Mouse (Mus musculus) lung, postnatal 25 days (tissue): ENCODE measurements around the gene Efna1.
A peak's percentile ranks its signal among the peaks of the same experiment; 100 is the strongest.

ENCODE experiments used
- DNase-seq: peaks from one replicate; pipeline ENCODE4 v3.0.0; 2022; ENCODE audit warnings: low spot score

The Efna1 gene

DNA sequence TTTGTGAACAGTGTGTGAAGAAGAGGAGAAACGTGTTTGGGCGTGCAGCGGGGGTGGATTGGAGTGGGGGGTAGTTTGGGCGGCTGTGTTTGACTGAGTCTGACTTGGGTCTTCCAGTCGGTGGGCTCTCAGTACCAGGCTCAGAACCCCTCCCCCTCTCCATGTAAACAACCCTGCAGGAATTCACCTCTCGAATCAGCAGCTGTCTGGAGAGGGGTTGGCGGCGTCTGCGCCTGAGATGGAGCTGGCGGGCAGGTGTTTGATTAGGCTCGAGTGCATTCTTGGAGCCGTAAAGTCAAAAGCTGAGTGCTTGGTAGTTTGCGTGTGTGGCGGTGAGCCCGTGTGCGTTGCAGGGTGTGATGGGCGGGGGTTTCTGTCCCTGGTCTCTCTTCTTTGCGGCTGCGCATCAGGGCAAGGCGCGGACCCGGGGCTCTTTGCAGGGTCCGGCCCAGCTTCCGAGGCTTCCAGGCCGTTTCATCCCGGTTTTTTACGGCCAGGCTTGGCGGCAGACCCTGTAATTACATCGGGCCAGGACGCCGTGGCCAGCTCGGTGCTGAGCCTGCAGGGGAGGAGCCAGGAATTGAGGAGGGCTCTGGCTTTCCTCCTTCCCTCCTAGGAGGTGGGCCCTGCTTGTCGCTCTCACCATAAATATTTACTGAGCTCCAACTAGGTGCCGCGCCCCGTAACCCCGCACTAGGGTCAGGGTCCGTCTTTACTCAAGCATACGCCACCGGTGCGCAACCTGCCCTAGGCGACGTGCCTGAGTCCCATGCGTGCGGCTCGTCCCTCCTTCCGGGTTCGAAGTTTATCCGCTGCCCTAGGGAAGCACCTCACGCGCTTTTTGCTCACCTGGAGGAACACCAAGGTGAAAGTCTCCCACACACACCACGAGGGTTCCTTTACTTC lies at the start of gene Efna1:
Gene Efna1 (minus strand): TSS at position 537 of the 906 bp plus-strand sequence.
- peak; percentile 82 for DNase-seq

DNA sequence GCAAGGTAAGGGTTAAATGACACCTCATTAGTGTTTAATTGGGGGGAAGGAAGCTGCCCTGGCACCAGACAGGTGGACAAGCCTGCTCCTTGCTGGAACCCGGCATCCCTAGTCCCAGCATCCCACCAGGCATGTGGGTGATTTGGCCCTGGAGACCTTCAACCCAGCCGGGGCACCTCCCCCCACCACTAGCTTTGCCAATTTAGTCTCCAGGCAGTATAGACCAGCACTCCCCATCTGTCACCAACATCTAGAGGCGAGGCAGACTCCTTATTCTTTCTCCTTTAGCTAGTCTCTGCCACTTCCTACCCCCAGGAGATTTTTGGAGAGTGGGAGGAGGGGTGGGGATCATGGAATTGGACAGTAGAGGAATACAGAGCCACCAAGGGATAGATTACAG lies 49.4 kb upstream of the Efna1 start:
- DNase-seq = no peak

DNA sequence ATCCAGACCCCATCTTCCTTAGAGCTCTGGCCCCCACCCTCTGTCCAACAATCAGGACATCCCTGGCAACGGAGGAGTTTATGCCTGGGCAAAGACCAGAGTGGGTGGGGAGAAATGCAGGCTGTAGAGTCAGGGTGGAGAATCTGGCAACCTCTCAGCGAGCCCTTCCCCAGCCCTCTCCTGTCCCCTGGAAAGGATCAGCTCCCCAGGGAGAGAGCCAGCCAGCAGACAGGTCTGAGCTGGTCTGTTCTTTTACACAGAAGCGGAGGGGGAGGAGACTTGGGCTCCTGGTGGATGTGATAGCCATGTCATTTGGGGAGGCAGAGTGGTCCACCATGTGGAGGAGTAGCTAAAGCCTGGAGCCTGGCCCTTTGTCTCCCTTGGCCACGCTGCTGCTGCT lies 47.7 kb upstream of the Efna1 start:
- DNase-seq = no peak

DNA sequence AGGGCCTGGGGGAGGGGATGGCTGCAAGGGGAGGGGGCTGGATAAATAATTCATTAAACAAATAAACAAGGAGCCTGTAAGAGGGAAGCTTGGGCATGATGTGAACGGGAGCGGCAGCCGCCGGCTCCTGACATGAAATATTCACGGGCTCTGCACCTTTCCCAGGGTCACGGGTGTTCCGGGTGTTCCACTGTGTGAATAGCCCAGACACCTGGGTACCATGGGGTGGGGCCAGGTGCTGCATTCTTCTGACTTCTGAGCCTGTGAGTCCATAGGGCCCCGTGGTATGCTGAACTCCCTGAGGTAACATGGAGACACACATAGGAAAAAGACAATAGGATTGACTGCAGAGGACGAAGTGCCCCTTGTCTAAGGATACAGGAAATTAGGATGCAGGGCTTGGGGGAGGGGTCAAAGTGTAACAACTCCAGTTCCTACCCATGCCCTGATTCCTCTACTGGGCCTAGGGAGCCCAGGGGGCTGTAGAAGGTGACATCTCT lies 46.5 kb upstream of the Efna1 start:
- no peak for DNase-seq

DNA sequence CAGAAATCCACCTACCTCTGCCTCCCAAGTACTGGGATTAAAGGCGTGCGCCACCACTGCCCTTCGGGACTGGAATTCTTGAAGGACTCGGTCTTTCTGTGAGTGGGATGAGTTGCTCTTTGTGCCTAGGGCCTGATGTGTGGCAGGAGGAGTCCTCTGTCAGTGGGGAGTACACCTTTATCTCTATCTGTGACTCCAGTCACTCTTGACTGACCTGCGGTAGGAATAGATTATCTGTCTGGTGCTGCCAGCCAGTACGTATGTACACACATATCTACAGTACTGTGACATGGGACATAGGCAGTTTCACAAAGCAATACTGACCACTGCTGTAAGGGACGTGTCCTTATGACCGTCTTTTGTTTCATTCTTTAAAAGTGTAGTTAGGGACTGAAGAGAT lies 44.9 kb upstream of the Efna1 start:
- no peak for DNase-seq

DNA sequence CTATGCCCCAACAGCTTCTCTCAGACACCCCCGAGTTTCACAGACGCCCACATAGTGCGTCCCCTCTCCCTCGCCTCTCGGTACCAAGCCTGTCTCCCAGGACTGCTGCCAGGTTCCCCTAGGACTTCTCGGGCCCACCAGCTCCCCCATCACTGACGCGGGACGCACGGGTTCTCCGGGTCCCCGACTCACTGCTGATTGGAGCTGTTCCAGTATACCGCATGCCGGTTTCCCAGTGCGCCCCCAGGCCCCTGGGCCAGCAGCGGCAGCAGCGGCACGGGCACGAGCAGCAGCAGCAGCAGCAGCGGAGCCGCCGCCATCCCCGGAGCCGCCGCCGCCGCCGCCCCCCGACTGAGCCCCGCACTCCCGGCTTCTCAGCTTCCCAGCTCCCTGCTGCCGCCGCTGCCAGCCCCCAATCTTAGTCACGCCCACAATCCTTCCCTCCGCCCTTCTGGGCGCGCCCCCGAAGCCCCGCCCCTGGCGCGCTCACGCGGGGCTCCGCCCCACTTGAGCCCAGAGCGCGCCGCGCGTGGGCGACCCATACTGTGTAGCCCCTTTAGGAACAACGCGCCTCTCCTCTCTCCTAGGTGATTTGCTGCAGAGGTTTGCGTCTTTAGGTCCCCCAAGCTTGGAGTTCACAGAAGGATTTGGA lies 41.7 kb upstream of the Efna1 start, which contains the start of gene Efna3:
Gene Efna3 (minus strand): TSS at position 452 of the 652 bp plus-strand sequence.
- no peak for DNase-seq

DNA sequence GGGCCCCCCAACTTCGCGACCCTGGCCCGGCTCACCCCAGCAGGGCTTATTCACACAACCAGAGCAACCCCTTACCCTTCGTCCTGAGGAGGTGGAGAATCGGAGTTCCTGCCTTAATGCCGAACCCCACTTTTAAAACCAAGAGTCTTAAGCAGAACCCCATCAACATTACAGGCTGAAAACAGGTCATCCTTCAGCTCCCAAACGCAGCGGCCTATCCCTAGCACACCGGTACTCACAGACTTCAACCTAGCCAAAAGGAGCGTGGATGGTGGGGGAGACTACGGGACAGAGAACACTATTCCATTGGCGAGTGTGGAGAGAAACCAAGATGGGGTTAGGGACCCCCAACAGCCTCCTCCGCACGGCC lies 41.2 kb upstream of the Efna1 start:
- DNase-seq = no peak

DNA sequence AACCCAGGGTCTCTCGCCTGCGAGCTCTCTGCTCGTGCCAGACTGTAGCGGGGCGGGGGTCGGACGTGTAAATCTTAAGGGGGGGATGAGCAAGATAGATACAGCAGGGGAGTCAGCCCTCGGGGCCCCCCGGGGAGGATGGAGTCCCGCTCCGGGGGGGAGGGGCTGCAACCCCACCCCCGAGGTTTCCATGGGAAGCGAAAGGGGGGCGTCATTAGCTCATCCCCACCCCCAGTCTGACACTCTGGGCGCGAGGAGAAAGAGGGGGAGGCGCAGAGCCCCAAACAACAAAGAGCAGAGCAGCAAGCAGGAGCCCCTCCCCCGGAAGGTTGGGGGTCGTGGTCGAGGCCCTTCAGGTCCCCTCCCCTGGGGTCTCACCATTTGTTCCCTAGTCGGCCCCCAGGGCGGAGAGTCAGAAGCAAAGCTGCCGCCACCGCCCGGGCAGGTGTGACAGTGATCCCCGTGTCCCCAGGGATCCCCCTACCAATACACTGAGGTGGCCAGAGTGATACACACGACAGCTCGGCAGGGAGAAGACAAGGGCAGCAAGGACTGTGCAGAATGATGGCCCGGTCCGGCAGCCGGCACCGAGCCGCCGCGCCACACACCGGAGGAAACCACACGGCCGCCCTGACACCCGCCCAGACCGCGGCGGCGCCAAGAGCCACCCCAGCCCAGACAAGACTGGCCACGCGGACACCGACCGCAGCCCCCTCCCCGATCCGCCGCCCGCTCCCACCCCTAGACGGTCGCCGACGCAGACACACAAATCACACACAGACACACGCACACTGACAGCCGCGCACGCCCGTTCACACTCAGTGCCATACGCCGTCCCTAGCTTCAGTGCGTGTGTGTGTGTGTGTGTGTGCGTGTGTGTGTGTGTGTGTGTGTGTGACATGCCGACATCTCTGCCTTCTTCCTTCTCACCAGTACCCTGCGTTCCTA lies 40.5 kb upstream of the Efna1 start:
- DNase-seq = no peak

DNA sequence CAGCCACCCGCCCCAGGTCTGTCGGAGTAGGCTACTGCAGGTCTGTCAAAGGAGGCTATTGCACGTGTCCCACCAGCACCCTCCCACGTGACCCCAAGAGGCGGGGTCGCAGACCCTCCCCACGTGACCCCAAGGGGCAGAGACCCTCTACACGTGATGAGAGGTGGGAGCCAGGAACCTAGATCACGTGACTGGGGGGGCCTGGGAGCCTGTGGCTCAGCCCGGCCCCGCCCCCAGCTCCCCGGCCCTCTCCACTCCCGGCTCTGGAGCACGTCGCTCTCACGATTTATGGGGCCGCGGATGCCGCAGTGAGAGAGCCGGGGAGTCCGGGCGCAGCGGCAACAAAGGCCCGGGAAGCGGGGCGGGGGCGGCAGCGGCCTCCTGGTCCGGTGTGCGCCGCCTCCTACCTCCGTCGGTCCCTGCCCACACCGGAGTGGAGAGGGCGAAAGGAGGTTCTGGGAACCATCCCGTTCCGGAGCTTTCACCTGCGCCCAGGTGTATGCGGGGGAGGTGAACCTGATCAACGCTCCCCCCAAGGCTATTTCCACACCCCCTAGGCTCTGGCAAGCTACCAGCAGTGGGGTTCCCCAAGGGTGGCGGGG lies 39.7 kb upstream of the Efna1 start:
- DNase-seq = no peak

DNA sequence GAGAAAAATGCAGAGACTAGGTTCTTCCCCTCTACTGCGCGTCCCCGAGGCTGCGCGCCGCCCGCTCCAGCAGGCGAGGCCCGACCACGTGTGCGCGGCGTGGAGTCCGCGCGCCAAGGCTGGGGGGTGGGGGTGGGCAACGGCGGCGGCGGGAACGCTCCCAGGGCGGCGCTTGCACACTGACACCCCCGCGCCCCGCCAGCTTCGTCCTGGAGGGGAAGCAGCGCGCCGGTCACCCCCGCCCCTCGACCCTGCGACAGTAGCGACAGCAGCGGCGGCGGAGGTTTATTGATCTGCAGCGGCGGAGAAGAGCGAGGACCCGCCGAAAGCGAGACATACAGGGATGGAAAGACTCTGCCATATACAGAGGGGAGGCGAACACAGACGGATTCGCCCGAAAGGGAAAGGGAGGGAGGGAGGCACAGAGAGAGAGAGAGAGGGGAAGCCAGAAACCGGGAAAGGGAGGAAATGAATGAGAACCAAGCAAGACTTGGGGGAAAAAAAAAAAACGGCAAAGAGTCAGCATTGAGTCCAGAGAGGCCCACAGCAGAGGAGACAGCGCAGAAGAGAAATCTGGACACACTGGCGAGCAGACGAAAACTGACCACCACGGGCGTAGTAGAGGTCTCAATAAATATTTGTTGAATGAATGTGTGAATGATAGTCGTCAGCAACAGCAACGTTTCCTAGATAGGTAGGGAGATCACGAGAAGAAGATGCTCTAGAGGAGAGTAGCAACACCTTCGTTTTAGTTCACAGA lies 38.8 kb upstream of the Efna1 start:
- no peak for DNase-seq

DNA sequence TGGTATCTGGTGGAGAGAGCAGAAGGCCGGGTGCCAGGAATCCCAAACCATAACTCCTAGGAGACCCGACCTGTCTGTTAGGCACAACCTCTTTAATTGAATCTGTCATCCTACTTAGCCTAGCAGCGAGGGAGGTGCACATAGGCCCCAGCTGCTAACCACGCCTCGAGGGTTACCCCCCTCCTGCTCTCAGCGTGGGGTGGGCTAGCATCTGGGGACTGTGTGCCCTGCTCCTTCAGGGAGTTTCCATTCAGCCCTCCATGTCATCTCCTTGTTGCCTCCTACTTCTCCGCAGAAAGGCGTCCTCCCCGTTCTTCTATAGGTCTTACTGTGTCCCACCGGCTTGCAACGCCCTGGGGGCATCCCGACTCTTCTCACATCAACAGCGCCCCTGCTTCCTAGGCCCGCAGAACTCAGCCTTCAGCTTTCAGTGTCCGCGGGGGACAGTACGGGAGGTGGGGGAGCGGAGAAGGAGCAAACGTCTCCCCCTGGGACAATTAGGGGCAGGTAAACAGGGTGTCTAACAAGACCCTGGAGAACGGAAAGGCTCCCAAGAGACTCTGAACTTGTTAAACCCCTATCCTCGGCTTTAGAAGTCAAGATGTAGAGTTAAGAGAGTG lies 38.1 kb upstream of the Efna1 start:
- no peak for DNase-seq

DNA sequence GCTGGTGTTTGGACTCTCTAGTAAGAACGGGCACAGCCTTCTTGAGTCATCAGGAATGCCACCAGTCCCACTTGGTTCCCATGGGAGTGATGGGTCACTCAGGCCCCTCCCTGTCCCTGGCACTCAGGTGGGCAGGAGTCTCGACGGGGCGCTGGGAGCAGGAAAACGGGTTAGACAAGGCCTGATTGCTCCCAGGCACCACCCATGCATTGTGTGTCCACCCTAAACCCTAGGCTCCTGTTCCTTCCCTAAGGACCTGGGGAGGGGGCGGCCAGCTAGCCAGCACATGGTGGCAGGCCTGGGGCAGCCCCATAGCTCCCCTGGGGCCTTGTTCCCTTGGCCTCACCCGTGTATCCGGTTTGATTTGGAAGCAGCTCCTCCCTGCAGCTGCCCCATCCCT lies 37.4 kb upstream of the Efna1 start:
- DNase-seq = no peak

DNA sequence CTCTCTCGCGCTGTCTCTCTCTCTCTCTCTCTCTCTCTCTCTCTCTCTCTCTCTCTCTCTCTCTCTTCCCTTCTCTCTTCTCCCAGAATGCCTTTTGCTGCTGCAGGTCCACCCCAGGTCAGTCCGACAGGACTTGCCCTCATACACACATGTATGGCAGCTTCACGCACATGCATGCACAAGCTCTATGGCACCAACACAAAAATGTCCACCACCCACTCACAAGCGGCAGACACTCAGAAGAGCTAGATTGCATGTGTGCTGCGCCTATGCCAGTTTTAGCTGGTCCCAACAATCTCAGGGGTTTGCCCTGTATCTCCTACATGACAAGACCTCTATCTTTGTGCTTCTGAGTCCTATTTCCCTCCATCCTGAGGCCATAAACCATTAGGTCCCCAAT lies 36.3 kb upstream of the Efna1 start:
- no peak for DNase-seq

DNA sequence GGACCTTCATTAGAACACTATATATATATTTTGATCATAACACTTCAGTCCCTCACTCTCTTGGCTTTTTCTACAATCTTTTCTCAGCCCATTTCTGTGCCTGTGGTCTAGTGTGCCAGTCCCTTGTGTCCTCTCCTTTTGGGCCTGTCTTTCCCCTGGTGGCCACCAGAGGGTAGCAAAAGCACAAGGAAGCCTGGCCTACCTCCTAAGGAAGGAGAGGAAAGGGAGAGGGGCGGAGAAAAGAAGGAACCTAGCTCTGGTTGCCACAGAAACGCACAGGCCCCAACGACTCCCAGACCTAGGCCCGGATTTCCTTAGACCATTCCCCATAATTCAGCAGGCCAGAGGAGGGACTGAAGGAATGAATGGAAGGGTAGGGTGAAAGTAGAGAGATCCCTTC lies 35.9 kb upstream of the Efna1 start:
- DNase-seq = peak; percentile 91

DNA sequence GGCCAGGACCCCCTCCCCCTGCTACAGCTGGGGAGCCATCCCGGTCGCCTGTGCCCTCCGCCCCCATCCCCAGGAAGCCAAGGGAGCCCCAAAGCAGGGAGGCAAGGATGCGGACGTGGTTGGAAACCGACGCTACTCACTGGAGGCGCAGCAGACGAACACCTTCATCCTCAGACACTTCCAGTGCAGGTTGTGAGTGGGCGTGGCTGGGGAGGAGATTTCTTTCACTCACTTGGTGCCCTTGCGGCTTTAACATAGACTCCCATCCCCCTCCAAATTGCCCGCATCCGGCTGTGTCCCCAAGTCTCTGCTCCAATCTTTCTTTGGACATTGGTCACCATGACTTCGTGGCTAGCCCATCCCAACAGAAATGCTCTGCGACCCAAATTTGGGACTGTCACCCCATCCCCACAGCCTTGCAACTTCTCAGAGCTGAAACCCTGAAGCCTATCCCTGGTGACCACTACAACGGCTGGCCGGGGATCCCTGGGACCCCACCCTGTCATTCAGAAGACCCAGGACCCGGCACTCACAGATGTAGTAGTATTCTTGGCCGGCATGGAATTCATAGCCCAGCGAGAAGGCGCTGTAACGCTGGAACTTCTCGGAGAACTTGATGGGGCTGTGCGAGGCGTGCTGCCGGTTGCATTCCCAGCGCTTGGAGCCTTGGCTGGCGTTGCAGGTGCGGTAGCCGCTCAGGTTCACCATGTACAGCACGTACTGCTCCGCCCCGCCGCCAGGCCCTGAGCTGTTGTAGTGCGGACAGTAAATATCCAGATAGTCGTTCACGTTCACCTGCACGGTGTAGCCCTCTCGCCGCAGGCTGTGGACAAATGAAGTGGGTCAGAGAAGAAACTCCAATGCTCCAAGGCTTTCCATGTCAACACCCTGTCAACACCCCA lies 35.2 kb upstream of the Efna1 start:
- no peak for DNase-seq

DNA sequence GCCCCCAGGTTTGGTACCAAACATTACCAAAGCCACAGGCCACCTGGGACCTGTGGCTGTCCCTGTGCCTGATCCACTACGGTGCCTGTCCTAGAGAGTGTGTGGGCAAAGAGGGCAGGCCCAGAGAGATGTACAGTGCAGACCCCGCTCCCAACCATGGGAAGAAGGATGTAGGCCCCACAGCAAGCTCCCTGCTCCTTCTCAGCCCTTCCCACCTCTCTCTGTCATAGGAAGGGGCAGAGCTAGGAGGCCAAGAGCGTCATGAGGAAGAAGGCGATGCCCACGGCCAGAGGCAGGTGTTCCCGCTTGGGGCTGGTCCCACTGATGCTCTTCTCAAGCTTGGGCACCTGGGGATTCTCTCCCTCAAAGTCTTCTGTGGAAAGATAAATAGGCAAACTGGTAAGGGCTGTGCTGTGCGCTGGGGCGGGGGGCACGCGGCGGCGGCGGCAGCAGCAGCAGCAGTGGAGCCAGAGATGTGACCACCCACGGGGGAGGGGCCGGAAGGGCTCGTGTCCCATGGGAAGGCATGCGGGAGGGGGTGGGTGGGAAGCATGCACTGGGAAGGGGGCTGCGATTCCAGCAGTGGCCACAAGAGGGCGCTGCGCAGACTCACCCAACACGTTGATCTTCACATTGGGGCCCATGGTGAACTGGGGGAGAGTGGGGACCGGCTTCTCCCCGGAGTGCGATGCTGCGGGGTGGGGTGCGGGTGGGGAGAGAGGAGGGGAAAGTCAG lies 34.4 kb upstream of the Efna1 start:
- DNase-seq = peak; percentile 81

DNA sequence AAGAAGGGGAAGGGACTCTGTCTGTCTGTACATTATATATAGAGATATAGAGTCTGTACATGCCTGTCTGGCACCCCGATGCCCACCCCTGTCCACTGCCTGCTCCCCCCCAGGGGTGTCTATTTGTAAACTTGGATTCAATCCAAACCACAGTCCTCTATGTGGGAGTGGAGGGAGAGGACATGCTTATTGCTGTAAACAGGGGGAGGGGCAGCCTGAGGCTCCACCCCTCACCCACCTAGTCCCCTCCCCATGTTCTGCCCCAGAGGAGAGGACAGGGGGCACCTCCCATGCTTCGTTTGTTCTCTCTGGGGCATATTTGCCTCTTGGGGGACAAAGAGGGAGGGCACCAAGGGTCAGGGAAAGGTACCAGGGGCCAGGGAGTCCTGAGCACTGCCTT lies 33.8 kb upstream of the Efna1 start:
- DNase-seq = no peak

DNA sequence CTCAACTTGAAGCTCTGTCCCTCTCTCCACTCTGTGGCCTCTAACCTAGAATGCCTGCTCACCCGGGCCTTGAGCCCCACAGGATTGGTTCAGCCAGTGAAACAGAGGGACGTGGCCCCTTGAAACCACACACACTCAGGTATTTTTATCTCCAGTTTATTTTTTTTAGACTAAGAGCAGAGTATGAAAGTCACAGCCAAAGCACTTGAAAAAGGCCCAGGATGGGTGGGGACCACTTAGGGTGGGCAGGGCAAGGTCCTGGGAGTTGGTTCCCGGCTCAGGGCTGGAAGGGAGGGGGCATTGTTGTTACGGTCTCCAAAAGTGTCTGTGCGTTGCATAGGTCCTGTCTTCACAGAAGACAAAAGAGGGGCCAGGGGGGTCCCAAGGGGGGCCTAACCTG lies 33.4 kb upstream of the Efna1 start:
- peak; percentile 87 for DNase-seq

DNA sequence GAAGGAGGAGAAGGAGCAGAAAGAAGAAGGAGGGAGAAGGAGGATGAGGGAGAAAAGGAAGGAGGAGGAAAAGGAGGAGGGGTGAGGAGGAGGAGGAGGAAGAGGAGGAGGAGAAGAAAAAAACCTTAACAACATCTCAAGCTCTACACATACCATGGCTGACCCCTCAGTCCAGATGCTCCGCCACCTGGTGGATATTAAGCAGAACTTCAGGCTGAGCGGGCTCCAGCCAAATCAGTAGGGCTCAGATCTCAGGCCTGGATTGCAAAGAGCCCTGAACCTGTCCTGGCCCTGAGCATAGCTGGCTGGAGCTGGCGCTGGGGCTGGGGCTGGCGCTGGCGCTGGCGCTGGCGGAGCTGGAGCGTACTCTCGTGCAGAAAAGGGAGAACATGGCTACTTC lies 27.1 kb upstream of the Efna1 start:
- peak; percentile 86 for DNase-seq
